Mouse (Mus musculus) small intestine, adult 2 months (tissue): ENCODE measurements around the gene Ppil3. TPM values are rescaled to one million over a fixed set of nuclear protein-coding genes. Genes with fewer than 3 reads are reported as not detected.

Experiments used
- H3K27ac ChIP-seq: fragments of 200-500 bp; 2 replicates; pipeline ENCODE4 v1.5.1; 2012; ENCODE audit warnings: low read depth, low read length, control low read depth, inconsistent platforms; ENCODE audit not compliant: insufficient read depth
- H3K27me3 ChIP-seq: fragments of 200-500 bp; 2 replicates; pipeline ENCODE4 v1.6.1; 2012; ENCODE audit warnings: mild to moderate bottlenecking, moderate library complexity, low read length, inconsistent platforms; ENCODE audit not compliant: control insufficient read depth, insufficient read depth
- H3K36me3 ChIP-seq: fragments of 200-500 bp; 2 replicates; pipeline ENCODE4 v1.6.1; 2012; ENCODE audit warnings: mild to moderate bottlenecking, low read length, control low read depth, inconsistent platforms; ENCODE audit not compliant: control insufficient read depth, insufficient read depth
- H3K4me1 ChIP-seq: fragments of 200-500 bp; 2 replicates; pipeline ENCODE4 v1.6.1; 2012; ENCODE audit warnings: low read length, inconsistent platforms, mixed read lengths; ENCODE audit not compliant: control insufficient read depth, insufficient read depth, insufficient read length
- H3K4me3 ChIP-seq: fragments of 200-500 bp; 2 replicates; pipeline ENCODE4 v1.5.1; 2012; ENCODE audit warnings: low read depth, mild to moderate bottlenecking, control low read depth, inconsistent platforms, low read length, moderate library complexity
- CTCF ChIP-seq: fragments of 200-500 bp; IDR thresholded peaks from 2 replicates; pipeline ENCODE4 v1.5.1; 2012; ENCODE audit warnings: low read depth, mild to moderate bottlenecking, control low read depth, inconsistent platforms, low read length, moderate library complexity, mixed read lengths; ENCODE audit not compliant: insufficient replicate concordance, insufficient read length; ENCODE audit errors: extremely low read depth
- POLR2A ChIP-seq: fragments of 200-500 bp; IDR thresholded peaks from 2 replicates; pipeline ENCODE4 v1.6.1; 2012; ENCODE audit warnings: low read depth, mild to moderate bottlenecking, control low read depth, inconsistent platforms, low read length, moderate library complexity
- WGBS: fragments of 180-500 bp; shearing (Covaris S2); methylation state at CpG from one replicate; pipeline ENCODE4 v1.1.7; 2018; 5-methylcytosine and 5-hydroxymethylcytosine counted together
- polyA plus RNA-seq: library from polyadenylated mRNA; depleted of rRNA; stranded (reverse); fragments of >200 nt; gene quantifications from 2 replicates; pipeline ENCODE4 v1.2.3, GENCODE M21; 2012

Ppil3 gene
- polyA plus RNA-seq, 1 experiment = 6.2 TPM

DNA sequence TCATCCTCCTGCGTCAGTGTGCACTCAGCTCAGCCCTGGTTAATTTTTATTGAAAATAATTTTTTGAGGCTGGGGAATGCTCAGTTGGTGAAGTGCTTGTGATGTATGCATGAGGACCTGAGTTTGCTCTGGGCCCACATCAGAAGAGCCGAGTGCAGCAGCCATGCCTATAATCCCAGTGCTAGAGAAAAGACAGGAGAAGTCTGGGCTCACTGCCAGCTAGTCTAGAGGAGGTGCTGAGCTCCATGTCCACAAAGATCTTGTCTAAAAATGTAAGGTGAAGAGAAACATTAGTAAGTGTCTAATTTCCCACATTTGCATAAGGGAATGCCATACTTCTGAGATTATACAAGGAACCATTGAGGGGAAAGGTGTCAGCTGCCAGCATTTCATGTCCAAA, 13.6 kb upstream of the Ppil3 start:
- 81% methylated on average over 2 of the region's 2 CpGs for WGBS
- Histone ChIP-seq H3K27ac (no peak overlapping the region), H3K36me3 (peaks cover 50% of the 10 kb centered on the region), H3K27me3 (no peaks in the 10 kb centered on the region), H3K4me1 (no peaks in the 10 kb centered on the region), H3K4me3 (no peak overlapping the region)
- TF ChIP-seq POLR2A (no peak), CTCF (no peak)

GRCm38 (mm10) chr1:58458175-58458574, 12.9 kb upstream of the Ppil3 start:
- TF ChIP-seq CTCF = no peak
- no peak for TF ChIP-seq POLR2A
- Histone ChIP-seq H3K27me3 (no peaks in the 10 kb centered on the region), H3K27ac (no peak overlapping the region), H3K36me3 (peaks cover 50% of the 10 kb centered on the region), H3K4me3 (no peak overlapping the region), H3K4me1 (no peaks in the 10 kb centered on the region)
- WGBS = 79% methylated on average over 5 of the region's 5 CpGs

GRCm38 (mm10) chr1:58454316-58454715, 9.0 kb upstream of the Ppil3 start:
- H3K36me3 ChIP-seq = peaks cover 44% of the 10 kb centered on the region
- no peak overlapping the region for H3K27ac ChIP-seq
- H3K4me3 ChIP-seq = no peak overlapping the region
- no peak for TF ChIP-seq POLR2A
- H3K4me1 ChIP-seq = no peaks in the 10 kb centered on the region
- WGBS = 96% methylated on average over 6 of the region's 6 CpGs
- H3K27me3 ChIP-seq = no peaks in the 10 kb centered on the region

DNA sequence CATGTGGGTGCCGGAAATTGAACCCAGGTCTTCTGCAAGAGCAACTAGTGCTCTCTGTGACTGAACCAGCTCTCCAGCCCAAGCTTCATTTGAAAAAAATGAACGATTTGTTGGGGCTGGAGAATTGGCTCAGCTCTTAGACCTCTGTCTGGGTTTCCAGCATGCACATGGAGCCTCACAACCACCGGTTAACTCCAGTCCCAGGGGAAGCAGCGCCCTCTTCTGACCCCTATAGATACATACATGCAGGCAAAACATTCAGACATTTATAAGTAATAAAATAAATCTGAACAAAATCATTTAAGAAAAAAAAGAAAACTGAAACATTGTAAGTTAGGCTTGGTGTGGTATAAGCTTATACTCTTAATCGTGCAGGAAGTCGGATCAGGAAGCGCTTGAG, 3.1 kb upstream of the Ppil3 start:
- Histone ChIP-seq H3K36me3 (peaks cover 18% of the 10 kb centered on the region), H3K4me1 (peaks cover 5% of the 10 kb centered on the region; the same call in 1 of the 2 replicates), H3K4me3 (no peak overlapping the region), H3K27ac (no peak overlapping the region), H3K27me3 (no peaks in the 10 kb centered on the region)
- WGBS = 83% methylated on average over 7 of the region's 7 CpGs
- no peak for TF ChIP-seq CTCF
- no peak for TF ChIP-seq POLR2A

GRCm38 (mm10) chr1:58447766-58448165, 2.5 kb upstream of the Ppil3 start:
- H3K36me3 ChIP-seq = peaks cover 14% of the 10 kb centered on the region
- no peak overlapping the region for H3K4me3 ChIP-seq
- 98% methylated on average over 7 of the region's 7 CpGs for WGBS
- H3K4me1 ChIP-seq = peaks cover 5% of the 10 kb centered on the region; the same call in 1 of the 2 replicates
- TF ChIP-seq POLR2A (no peak), CTCF (no peak)
- H3K27ac ChIP-seq = no peak overlapping the region
- no peaks in the 10 kb centered on the region for H3K27me3 ChIP-seq

GRCm38 (mm10) chr1:58445861-58446260, 575 bp upstream of the Ppil3 start:
- no peaks in the 10 kb centered on the region for H3K27me3 ChIP-seq
- TF ChIP-seq POLR2A = no peak
- no peak for TF ChIP-seq CTCF
- H3K36me3 ChIP-seq = peaks cover 13% of the 10 kb centered on the region
- H3K4me3 ChIP-seq = peak overlapping the region; percentile 93
- peak overlapping the region; percentile 42 for H3K27ac ChIP-seq
- H3K4me1 ChIP-seq = peaks cover 5% of the 10 kb centered on the region; the same call in 1 of the 2 replicates
- WGBS = 1% methylated on average over 11 of the region's 11 CpGs

DNA sequence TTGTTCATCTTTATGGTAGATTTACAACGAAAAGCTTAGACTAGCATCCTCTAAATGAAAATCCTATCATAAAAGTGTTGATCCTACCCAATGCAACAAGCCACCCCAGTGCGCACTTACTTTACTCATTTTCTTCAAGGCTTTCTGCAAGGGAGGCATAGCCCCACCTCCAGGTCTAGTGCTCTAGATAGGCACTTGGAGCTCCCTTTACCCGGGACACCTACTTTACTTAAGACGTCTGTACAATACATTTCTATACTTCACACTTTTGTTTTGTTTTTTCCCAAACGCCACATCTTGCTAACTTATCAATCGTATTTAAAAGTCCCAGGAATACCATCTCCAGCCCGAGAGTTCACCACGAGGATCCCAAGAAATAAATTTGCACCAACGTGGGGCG, 595 bp downstream of the Ppil3 start:
- WGBS = 3% methylated on average over 10 of the region's 10 CpGs
- Histone ChIP-seq H3K4me1 (peaks cover 5% of the 10 kb centered on the region; the same call in 1 of the 2 replicates), H3K27ac (peak overlapping the region; percentile 85; the same call in 1 of the 2 replicates), H3K36me3 (peaks cover 8% of the 10 kb centered on the region; the same call in 1 of the 2 replicates), H3K4me3 (peak overlapping the region; percentile 93), H3K27me3 (no peaks in the 10 kb centered on the region)
- TF ChIP-seq POLR2A = no peak
- TF ChIP-seq CTCF = no peak

DNA sequence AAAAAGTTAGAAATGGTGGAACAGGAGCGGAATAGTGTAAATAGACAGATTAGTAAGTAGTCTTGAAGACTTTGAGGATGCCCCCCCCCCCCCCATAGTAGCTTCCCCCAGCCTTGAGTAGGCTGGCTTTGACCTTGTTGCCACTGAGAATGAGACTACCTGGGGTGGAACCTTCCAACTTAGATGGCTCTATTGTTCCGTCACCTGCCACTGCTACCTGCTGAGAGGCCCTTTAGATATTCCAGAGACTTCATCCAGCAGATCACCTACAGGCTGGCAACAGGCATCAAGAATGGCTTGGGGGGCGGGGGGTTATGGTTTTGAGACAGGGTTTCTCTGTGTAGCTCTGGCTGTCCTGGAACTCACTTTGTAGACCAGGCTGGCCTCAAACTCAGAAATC, 20.7 kb downstream of the Ppil3 start:
- Histone ChIP-seq H3K4me3 (no peak overlapping the region), H3K27ac (no peak overlapping the region), H3K27me3 (no peaks in the 10 kb centered on the region), H3K4me1 (peaks cover 3% of the 10 kb centered on the region; the same call in 1 of the 2 replicates), H3K36me3 (peaks cover 20% of the 10 kb centered on the region)
- 80% methylated on average over 3 of the region's 3 CpGs for WGBS
- TF ChIP-seq POLR2A (no peak), CTCF (no peak)
